ENCODE assay signal across 8 mouse cellular contexts in genomic region chr3:73707461-73708409, GRCm38 (mm10). TPM values are rescaled to one million over a fixed set of nuclear protein-coding genes. Genes with fewer than 3 reads are reported as not detected.
DNase-seq lines count a peak whose midpoint lies in the region; ATAC-seq lines count a peak whose summit lies in the region.

No protein-coding gene starts in this region.

- no peaks in the 10 kb centered on the region for H3K27me3 ChIP-seq in hindbrain, embryonic 12.5 days

- peak overlapping the region; percentile 49 for H3K9ac ChIP-seq in hindbrain, embryonic 12.5 days

- DNase-seq in ES-CJ7 (ENCODE audit: low read depth, low spot score) = peak; percentile 89
- DNase-seq in cerebellum, adult 9-10 months = peak; percentile 4
- DNase-seq in frontal cortex, postnatal 14 days (ENCODE audit: low spot score in 2 of 2) = peak; percentile 11 to 14
- DNase-seq in left cerebral cortex, adult 11 months (ENCODE audit: low spot score) = peak; percentile 14
- peak; percentile 65 for DNase-seq in lung, postnatal 14 days
- DNase-seq in right cerebral cortex, postnatal 14 days = peak; percentile 42

- no peak overlapping the region for H3K27ac ChIP-seq in hindbrain, embryonic 12.5 days

- peak overlapping the region; percentile 36 for H3K4me3 ChIP-seq in hindbrain, embryonic 12.5 days

- no peaks in the 10 kb centered on the region for H3K36me3 ChIP-seq in hindbrain, embryonic 12.5 days

- WGBS in hindbrain, embryonic 12.5 days = 20% methylated on average over 20 of the region's 20 CpGs

- peak overlapping the region; percentile 62 for H3K4me2 ChIP-seq in hindbrain, embryonic 12.5 days (replicated peaks)

- no peaks in the 10 kb centered on the region for H3K9me3 ChIP-seq in hindbrain, embryonic 12.5 days (replicated peaks)

- peak; percentile 95 for ATAC-seq in hindbrain, embryonic 12.5 days (ENCODE audit: low FRiP score)
- no peak for ATAC-seq in CD4-positive, CD25-positive, alpha-beta regulatory T cell, adult 4 months

- no peaks in the 10 kb centered on the region for H3K4me1 ChIP-seq in hindbrain, embryonic 12.5 days

RNA-seq across cellular contexts. Expression of gene Bche, which starts 0.5 kb away (rescaled TPM):
- polyA plus RNA-seq in hindbrain, embryonic 12.5 days (2016; fragmentation: Nextera tagmentation; extraction: Ambion mirVana) = 3.3 and 4.3 TPM in 2 replicates
- not detected for polyA plus RNA-seq in CD4-positive, CD25-positive, alpha-beta regulatory T cell, adult 4 months (2017; shearing (Covaris generic))

Comparison
In these comparisons a context has a peak if more than half of its experiments do, and no peak if none do; other contexts are left out.
1. DNase-seq: peak in every context shown above with its lines; median percentile 89 in ES-CJ7; 65 in lung, postnatal 14 days; 42 in right cerebral cortex, postnatal 14 days; 14 in left cerebral cortex, adult 11 months; 12 in frontal cortex, postnatal 14 days; 4 in cerebellum, adult 9-10 months.